8 mouse cellular contexts compared by ENCODE assay signal in genomic region chr7:27607580-27607979, GRCm38 (mm10). TPM values are rescaled to one million over a fixed set of nuclear protein-coding genes. Genes with fewer than 3 reads are reported as not detected.
A peak's percentile ranks its signal among the peaks of the same experiment; 100 is the strongest.
DNase-seq lines count a peak whose midpoint lies in the region; ATAC-seq lines count a peak whose summit lies in the region.

No protein-coding gene starts in this region.

- intact Hi-C loops in heart, postnatal 10 days (cut with DNase I): loop anchor here (2.0 kb wide), 1 partner anchor 15 kb away; no protein-coding TSS in a partner anchor

- 81% methylated on average over 5 of the region's 5 CpGs for WGBS in embryonic facial prominence, embryonic 10.5 days
- 59% methylated on average over 5 of the region's 5 CpGs for WGBS in intestine, embryonic 16.5 days

- no peak overlapping the region for H3K4me3 ChIP-seq in embryonic facial prominence, embryonic 10.5 days
- no peak overlapping the region for H3K4me3 ChIP-seq in intestine, embryonic 16.5 days (ENCODE audit: low read length)

- H3K4me1 ChIP-seq in embryonic facial prominence, embryonic 10.5 days: peaks cover 37% of the 10 kb centered on the region
- peaks cover 20% of the 10 kb centered on the region for H3K4me1 ChIP-seq in intestine, embryonic 16.5 days (ENCODE audit: control insufficient read depth, insufficient read depth, low read length)

- H3K9ac ChIP-seq in intestine, embryonic 16.5 days (ENCODE audit: low read depth, low read length): no peak overlapping the region

- ATAC-seq in intestine, embryonic 16.5 days: no peak

- no peaks in the 10 kb centered on the region for H3K27me3 ChIP-seq in embryonic facial prominence, embryonic 10.5 days (replicated peaks; ENCODE audit: low read depth, poor library complexity, severe bottlenecking)
- H3K27me3 ChIP-seq in intestine, embryonic 16.5 days (replicated peaks; ENCODE audit: control insufficient read depth, insufficient read depth, low read length): no peaks in the 10 kb centered on the region

- no peaks in the 10 kb centered on the region for H3K9me3 ChIP-seq in embryonic facial prominence, embryonic 10.5 days
- H3K9me3 ChIP-seq in intestine, embryonic 16.5 days (ENCODE audit: control insufficient read depth, low read length): no peaks in the 10 kb centered on the region

- H3K36me3 ChIP-seq in embryonic facial prominence, embryonic 10.5 days (replicated peaks): peaks cover 53% of the 10 kb centered on the region
- peaks cover 2% of the 10 kb centered on the region; the same call in 1 of the 2 replicates for H3K36me3 ChIP-seq in intestine, embryonic 16.5 days (ENCODE audit: control insufficient read depth, insufficient read depth, low read length)

- peak; percentile 34 for DNase-seq in urinary bladder, postnatal 14 days (ENCODE audit: low spot score)
- DNase-seq in urinary bladder, postnatal 25 days (ENCODE audit: low spot score): no peak
- DNase-seq in embryonic facial prominence, embryonic 10.5 days (ENCODE audit: low spot score): no peak
- peak; percentile 89 to 92 for DNase-seq in heart, postnatal 10 days
- DNase-seq in layer of hippocampus, postnatal 25 days (ENCODE audit: extremely low spot score in 1 of 2, low spot score in 1 of 2): peak; percentile 34 to 48
- DNase-seq in ovary, postnatal 14 days (ENCODE audit: low spot score): peak; percentile 36
- DNase-seq in retina, postnatal 1 day: no peak

- no peak overlapping the region for H3K4me2 ChIP-seq in intestine, embryonic 16.5 days (ENCODE audit: low read depth, low read length)

- H3K27ac ChIP-seq in embryonic facial prominence, embryonic 10.5 days (replicated peaks): peak overlapping the region; percentile 35
- no peak overlapping the region for H3K27ac ChIP-seq in intestine, embryonic 16.5 days (ENCODE audit: low read length)

RNA-seq across cellular contexts. Expression of gene Akt2, which starts 16.2 kb away (rescaled TPM):
- 95.3 and 101 TPM in 2 replicates for polyA plus RNA-seq in embryonic facial prominence, embryonic 10.5 days (2016; fragmentation: Nextera tagmentation; extraction: Ambion mirVana)
- 100 to 1,000 TPM; 171 to 174 TPM for total RNA-seq in heart, postnatal 10 days (2021)
- 100 to 1,000 TPM in 1 of 2 experiments, 10 to 100 TPM in 1; 93.8 to 122 TPM for total RNA-seq in layer of hippocampus, postnatal 25 days (2021)
- 58.5 and 60.3 TPM in 2 replicates for polyA plus RNA-seq in intestine, embryonic 16.5 days (2015; fragmentation: Nextera tagmentation; extraction: Ambion mirVana)

RNA-seq across cellular contexts. Expression of gene Ttc9b, which starts 46.1 kb away (rescaled TPM):
- 1.6 and 1.9 TPM in 2 replicates for polyA plus RNA-seq in embryonic facial prominence, embryonic 10.5 days (2016; fragmentation: Nextera tagmentation; extraction: Ambion mirVana)
- total RNA-seq in heart, postnatal 10 days (2021): not detected
- total RNA-seq in layer of hippocampus, postnatal 25 days (2021): 10 to 100 TPM; 55.0 to 59.8 TPM
- 1.5 and 1.8 TPM in 2 replicates for polyA plus RNA-seq in intestine, embryonic 16.5 days (2015; fragmentation: Nextera tagmentation; extraction: Ambion mirVana)

RNA-seq across cellular contexts. Expression of gene 2310022A10Rik, which starts 54.5 kb away (rescaled TPM):
- 40.8 and 41.1 TPM in 2 replicates for polyA plus RNA-seq in embryonic facial prominence, embryonic 10.5 days (2016; fragmentation: Nextera tagmentation; extraction: Ambion mirVana)
- 10 to 100 TPM; 60.3 to 65.0 TPM for total RNA-seq in heart, postnatal 10 days (2021)
- total RNA-seq in layer of hippocampus, postnatal 25 days (2021): 10 to 100 TPM; 23.5 to 24.2 TPM
- 21.5 and 21.8 TPM in 2 replicates for polyA plus RNA-seq in intestine, embryonic 16.5 days (2015; fragmentation: Nextera tagmentation; extraction: Ambion mirVana)

RNA-seq across cellular contexts. Expression of gene Pld3, which starts 54.6 kb away (rescaled TPM):
- 40.5 and 41.4 TPM in 2 replicates for polyA plus RNA-seq in embryonic facial prominence, embryonic 10.5 days (2016; fragmentation: Nextera tagmentation; extraction: Ambion mirVana)
- total RNA-seq in heart, postnatal 10 days (2021): 10 to 100 TPM; 32.5 to 35.1 TPM
- 100 to 1,000 TPM; 625 to 635 TPM for total RNA-seq in layer of hippocampus, postnatal 25 days (2021)
- polyA plus RNA-seq in intestine, embryonic 16.5 days (2015; fragmentation: Nextera tagmentation; extraction: Ambion mirVana): 65.6 and 73.0 TPM in 2 replicates

Comparison
In these comparisons a context has a peak if more than half of its experiments do, and no peak if none do; other contexts are left out.
1. DNase-seq: peak in urinary bladder, postnatal 14 days (single experiment), heart, postnatal 10 days (2 of 2), layer of hippocampus, postnatal 25 days (2 of 2) and ovary, postnatal 14 days (single experiment); none in urinary bladder, postnatal 25 days (single experiment), embryonic facial prominence, embryonic 10.5 days (single experiment) and retina, postnatal 1 day (single experiment).
2. RNA of gene Ttc9b, which starts 46.1 kb away (total RNA-seq): 55.0 to 59.8 TPM in layer of hippocampus, postnatal 25 days; not detected in heart, postnatal 10 days; every median in the first group is over 10 times any median in the second.